Mouse (Mus musculus): ENCODE results near the gene Milr1.

DNA sequence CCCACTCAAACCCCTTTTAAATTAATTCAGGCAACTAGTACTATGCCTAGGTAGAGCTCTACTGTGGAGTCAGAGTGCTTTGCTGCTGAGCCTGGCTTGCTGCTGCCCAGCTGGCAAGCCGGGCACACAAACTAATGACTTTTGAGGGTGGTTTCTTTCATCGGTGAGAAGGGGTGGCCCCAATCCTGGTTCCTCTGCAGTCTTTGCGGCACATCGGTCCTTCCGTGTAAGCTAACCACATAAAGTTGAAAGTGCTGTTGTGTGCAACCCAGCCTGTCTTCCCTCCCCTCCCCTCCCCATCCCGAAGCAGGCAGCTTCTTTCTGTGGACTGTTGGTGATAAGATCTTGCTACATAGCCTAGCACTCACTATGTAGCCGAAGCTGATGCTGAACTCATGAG is 1.1 kb downstream of the Milr1 start:
- TF ChIP-seq POLR2A (IDR thresholded peaks at IDR 0.05; ENCODE audit: extremely low read depth, insufficient read depth, low read length) (no peak), CTCF (IDR thresholded peaks at IDR 0.05; ENCODE audit: extremely low read depth, insufficient read depth, low read length) (no peak)

All from cortical plate, adult 2 months (tissue).